Mouse (Mus musculus) gastrocnemius, postnatal 4 days (tissue): ENCODE results near the gene Hoxd3. TPM values are rescaled to one million over a fixed set of nuclear protein-coding genes. Genes with fewer than 3 reads are reported as not detected.

ENCODE experiments used
- DNase-seq, 2 experiments: peaks; one replicate each; pipeline ENCODE4 v3.0.0; 2021 to 2022; ENCODE audit warnings: low spot score in 2 of 2, mixed read lengths in 2 of 2
- total RNA-seq, 2 experiments: library from RNA; stranded (reverse); gene quantifications; 2 replicates each; pipeline ENCODE4 v1.2.3; 2021

The Hoxd3 gene
- total RNA-seq, 2 experiments from 2014 or later, result 0.12 TPM; not detected in 1

DNA sequence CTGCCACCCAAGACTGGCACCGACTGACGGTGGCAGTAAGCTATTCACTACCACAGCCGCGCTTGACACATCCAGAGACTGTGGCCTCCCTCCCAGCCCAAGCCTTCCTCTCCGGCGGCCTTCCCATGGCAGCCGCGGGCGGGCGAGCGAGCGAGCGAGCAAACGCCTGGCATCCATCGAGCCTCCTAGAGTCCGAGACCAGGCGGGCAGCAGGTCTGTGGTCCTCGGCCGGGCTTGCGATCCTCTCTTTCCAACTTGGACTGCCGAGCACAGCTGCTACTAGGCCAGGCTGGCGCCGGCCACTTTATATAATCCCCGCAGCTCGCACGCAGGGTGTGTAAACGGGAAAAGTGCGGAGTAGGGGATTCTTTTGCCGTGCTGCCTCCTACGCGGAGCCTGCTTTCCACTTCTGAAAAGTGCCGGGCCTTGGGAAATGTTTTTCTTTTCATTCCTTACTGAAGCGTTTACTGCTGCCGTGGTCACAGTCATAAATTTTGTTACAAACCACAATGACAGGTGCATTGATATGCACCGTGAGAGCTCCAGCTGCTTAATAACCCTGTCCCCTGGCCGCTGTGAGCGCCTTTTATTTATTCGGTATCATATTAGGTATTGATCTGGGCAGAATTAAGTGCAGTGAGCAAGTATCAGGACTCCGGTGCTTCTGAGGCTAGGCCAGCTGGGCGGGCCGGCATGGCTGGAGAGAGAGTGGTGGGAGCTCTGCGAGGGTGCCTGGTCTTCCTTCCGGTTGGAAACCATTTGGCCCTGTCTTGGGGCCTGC lies 28.8 kb downstream of the Hoxd3 start:
- peak in 1 of 2 experiments; percentile 22 for DNase-seq

DNA sequence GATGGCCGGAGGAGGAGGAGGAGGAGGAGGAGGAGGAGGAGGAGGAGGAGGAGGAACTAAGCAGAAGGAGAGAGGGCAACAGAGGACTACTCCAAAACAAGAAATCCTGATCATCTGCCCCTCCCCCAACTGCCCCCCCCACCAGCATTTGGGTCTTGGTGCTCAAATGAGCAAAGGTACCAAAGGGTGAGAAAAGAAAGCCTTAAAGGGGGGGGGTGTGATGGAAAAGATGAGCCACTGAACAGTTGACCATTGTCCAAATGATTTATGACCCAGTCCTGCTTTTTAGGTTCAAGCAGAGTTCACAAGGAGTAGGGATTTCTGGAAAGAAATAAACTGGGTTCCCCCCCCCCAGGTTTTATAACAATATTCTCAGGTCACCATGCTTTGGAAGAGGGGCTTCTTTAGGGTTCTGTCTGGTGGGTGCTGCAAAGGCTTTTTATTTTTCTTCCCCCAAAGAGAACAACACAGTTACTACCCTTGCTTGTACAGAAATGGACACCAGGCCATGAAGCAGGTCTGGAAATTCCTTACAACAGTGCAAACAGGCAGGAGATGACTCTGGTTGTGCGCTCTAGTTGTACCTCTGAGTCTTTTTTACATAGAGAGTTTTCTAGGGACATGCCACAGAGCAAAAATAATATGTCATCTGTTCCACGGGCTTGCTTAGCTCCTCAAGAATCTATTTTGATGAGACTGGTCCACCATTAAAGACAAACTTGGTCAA lies 29.7 kb downstream of the Hoxd3 start:
- no peak for DNase-seq

DNA sequence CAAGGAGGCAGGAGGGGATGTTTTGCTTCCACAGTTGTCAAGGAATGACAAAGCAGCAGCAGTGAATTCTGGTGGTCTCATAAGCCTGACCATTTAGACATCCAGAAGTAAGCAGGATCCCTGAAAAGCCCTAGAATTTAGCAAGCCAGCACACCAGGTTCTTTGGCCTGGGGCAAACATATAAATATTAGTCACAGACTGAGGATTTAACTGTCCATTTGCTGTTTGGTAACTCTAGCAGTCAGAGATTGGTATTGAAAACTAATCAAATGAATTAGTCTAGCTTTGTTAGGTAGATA lies 30.2 kb downstream of the Hoxd3 start:
- DNase-seq, result no peak

DNA sequence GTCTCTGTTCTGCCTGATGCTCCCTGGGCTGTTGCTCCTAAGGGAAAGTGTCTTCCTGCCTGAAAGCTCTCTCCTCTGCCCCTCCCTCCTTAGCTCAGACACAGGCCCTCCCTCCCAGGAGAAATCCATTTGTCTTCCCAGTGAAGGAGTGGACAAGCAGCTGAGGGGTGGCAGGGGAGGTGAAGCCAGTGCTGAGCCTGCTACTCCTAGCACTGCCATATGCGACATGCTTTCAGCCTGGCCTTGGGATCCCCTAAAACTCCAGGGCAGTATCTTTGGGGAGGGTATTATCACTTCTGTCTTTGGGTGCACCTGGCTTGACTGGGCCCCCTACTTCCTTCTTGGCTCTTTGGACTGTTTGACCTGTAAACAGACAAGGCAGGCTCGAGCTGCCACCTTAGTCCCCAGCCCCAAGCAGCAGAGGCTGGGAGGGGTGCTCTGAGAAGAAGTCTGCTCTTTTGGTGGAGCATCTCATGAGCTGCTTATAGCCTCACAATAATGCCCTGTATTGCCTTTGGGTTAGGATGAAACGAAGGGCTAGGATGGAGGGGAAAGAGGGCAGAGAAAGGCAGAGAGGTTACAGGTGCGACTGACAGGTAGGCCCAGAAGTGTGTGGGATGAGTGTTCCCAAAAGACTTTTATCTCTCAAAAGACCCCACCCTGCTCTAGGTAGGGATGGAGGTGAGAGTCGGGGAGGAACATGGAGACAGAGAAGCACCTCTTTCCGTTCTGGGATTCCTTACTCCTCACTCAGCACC lies 34.0 kb downstream of the Hoxd3 start:
- peak in 1 of 2 experiments; percentile 9 for DNase-seq

DNA sequence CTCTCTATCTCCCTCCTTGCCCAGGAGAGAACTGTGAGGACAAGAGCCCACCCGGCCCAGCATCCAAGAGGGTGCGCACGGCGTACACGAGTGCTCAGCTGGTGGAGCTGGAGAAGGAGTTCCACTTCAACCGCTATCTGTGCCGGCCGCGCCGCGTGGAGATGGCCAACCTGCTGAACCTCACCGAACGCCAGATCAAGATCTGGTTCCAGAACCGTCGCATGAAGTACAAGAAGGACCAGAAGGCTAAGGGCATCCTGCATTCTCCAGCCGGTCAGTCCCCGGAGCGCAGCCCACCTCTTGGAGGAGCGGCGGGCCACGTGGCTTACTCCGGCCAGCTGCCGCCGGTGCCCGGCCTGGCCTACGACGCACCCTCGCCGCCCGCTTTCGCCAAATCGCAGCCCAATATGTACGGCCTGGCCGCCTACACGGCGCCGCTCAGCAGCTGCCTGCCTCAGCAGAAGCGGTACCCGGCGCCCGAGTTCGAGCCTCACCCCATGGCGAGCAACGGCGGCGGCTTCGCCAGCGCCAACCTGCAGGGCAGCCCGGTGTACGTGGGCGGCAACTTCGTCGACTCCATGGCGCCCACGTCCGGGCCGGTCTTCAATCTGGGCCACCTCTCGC lies 34.7 kb downstream of the Hoxd3 start:
- peak in 1 of 2 experiments; percentile 9 for DNase-seq

DNA sequence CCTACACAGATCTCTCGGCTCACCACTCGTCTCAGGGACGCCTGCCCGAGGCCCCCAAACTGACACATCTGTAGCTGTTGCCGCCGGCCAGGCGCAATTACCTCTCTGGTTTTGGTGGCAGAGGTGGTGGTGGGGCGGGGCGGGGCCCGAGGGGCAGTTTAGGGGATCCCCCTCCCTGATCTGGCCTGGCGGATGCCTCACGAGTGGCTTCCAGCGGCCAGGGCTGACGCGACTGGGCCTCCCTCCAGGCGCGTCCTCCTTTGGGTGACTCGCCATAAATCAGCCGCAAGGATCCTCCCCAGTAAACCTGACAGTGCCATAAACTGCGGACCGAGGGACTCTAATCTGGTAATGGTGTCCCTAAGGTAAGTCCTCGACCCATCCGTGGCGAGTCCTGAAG lies 35.3 kb downstream of the Hoxd3 start:
- DNase-seq, result no peak

DNA sequence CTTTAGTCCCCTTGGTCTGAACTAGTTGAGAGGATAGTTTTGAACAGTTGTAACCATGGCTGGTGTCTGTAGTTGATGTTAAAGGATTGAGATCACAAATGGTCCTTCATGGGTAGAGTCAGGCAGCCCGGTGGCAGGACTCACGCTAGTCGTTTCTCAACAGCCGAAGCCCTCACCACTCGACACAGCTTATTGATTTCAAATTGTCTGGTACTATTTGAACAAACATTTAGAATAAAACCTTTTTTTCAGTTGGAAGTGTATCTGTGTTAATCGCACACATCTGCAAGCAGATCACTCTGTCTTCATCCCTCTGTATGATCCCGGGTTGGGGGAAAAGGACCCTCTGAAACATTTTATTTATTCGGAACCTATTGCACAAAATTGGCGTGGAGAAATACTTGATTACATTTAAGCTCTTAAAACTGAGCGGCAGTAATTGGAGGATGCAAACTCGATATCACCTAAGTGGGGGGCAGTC lies 36.0 kb downstream of the Hoxd3 start:
- DNase-seq, result no peak

DNA sequence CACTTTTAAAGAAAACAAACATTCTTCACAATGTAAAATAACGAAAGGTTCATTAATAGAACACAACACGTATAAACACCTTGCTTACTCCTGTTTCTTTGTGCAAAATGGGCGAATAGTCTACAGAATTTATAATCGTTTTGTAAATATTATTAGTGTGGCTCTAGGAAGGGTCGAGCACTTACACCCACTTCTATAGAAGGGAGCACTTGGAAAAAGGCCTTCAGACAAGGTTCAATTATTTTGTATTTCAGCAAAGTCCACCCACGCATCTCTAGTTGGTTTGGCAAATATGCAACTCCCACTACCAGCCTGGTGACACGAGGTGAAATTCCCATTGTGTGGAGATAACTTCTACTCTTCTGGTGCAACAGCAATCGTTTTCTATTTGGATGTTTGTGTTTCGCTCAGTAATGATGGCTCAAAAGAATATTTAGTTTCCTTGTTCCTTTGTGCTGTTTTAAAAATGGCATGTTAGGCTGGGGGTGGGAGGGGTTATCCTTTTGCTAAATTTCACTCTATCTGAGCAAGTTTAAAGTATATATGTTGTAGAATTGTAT lies 36.8 kb downstream of the Hoxd3 start:
- no peak for DNase-seq

DNA sequence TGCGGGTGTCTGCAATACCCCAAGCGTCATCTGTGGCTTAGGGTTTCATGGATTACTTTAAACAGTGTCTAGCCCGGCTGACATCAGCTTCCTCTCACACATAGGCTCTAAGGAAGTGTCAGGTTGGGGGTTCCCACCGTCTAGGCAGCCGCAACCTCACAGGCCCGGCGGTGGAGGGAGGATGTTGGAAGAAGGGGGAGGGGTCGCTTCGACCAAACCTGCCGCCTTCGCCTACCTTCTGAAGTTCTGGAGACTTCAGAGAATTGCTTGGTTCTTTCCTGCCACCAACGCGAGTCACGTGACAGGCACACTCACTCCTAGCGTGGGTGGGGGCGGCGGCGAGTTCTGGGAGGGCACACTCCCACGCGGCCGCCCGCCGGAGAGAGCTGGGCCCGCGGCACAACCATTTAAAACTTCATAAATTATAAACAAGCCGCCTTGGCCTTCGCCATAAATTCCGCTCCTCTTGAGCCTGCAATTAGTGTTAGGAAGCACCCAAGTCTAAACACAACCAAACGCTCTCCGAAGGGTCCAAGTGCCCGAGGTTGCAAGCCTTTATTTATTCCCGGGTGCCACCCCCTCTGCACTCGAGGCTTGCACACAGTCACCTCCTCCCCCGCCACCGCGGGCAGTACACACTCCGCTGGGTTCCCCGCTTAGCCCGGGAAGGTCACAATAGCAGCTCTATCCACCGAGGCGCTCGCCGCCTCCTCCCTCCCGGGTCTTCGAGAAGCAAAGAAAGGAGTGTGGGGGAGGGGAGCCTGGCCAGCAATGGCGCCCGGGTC lies 37.8 kb downstream of the Hoxd3 start:
- DNase-seq, result peak in 1 of 2 experiments; percentile 50

DNA sequence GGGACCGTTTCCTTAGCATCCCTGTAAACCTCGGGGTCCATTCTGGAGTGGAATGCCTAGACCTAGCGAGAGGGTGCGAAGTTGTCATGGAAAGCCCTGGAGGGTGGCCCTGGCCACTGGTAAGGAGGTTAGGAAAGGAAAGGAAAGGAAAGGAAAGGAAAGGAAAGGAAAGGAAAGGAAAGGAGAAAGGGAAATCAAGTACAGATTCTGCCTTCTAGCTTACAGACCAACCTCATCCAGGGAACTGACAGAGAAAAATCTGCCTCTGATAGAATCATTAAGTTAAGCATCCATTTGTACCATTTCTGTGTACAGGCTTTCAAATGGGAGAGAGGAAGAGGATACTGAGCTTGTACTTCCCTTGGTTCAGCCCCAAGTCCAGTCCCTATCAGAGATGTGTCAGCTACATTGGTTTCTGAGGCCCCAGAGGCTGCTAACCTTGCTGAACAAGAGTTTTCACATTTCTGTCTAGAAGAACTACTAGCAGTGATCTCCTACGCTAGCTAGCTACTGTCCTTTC lies 39.1 kb downstream of the Hoxd3 start:
- DNase-seq, result no peak

DNA sequence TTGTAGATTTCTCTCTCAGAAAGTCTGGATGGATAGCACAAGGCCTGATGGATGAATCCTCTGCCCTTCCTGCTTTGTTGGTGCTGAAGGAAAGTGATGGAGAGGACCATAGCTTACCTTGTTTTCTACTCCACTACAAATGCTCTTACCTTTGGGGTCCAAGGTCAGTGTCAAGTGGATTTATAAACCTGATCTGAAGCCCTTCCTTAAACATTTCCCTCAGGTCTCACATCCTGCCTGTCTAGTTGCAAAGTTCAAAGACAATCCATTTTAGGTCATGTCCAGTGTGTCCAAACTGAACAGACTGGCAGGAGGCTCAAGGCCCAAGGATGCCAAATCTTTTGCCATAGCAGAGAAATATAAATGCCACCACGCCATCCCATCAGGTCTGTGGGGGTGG lies 40.1 kb downstream of the Hoxd3 start:
- no peak for DNase-seq

DNA sequence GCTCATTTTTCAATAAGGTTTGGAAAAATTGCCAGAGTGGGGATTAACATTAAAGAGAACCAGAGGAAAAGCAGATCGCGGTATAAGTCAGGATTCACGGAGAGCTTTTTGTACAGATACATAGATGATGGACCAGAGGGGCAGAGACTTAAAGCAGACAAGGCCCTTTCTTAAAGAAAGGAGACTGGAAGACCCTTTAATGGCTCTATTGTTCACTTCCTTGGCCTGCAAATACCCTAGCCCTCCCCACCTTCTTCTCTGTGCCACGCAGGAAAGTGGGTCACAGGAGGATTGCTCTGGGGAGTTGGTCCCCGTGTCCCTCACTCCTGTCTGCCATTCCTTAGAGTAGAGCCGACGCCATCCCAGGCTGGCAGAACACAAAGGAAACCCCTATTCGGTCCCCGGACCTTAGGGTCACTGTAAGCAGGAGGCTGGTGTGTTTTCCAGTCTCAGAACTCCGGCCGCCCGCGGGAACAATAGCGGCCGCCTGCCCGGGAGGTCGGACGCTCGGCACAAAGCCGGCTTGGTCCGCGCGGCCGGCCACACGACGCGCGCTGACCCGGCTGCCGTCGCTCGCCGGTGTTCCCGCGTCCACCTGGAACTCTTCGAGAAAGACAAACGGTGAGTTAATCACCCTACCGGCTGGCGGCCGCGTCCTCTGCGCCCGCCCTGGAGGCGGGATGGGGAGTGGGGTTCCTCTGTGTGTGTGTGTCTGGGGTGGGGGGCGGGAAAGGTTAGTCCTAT lies 40.9 kb downstream of the Hoxd3 start:
- no peak for DNase-seq

DNA sequence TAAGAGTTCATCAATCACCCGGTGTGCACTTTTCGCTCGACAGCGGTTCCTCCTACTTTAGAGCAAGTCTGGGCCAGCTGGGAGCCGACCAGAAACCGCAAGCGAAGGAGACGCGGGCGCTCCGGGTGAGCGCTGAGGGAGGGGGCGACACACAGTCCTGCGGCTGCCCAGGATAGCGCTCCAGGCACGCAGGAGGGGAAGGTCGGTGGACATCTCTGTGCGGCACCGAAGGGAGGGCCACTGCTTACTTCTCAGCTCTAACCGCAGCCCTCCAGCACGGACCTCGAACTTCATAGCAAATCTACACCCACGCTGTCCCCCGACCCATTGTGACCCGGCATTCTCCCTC lies 41.4 kb downstream of the Hoxd3 start:
- no peak for DNase-seq

DNA sequence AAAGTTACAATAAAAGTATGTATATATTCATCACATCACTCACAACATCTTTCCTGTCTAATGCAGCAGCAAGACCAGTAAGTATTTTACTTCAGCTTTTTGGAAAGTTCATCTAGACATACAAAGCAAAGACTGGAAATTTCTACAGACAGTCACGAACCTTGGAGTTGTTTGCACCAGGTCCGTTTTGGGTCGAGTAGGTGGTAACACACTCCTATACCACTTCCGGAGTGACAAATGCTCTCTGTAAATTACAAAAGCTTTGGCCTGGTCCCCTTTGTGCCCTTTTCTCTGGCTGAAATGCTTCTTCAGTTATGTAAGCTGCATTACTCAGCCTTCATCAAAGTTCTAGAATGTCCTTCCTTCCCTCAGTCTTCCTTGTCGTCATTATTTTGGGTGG lies 42.0 kb downstream of the Hoxd3 start:
- DNase-seq, result no peak

DNA sequence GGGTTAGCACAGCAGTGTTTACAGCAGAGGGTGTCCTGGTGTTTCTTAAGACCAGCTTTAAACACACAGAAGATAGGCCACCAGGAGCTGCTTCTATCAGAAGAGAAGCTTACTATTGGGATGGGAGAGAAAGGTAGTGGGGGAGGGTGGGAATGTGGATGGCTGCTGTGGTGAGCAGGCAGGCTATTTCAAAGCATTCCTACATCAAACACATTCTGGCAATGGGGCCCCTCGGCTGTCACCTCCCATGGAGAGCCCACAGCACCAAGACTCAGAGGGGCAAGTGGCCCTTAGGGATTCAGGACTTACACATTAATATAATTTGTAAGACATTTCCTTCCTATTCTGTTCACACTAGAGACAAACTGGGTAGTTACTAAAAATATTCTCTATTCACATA lies 48.4 kb downstream of the Hoxd3 start:
- no peak for DNase-seq

DNA sequence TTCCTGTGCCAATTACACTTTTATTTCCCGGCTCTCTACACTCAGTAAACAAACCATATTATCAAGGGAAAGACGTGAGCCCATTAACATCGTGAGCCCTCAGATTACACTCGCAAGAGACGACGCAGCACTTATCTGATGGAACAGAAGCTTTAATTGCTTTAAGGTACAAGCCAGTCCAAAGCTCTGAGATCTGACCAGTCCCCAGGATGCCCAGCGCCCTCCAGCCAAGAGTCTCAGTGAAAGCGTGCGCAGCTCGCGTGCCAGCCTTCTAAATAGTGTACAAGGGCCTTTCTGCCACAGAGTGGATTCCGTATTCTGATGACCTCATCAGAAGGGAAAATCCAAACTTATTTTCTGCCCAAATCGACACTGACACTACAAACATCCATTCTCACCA lies 50.2 kb downstream of the Hoxd3 start:
- no peak for DNase-seq

DNA sequence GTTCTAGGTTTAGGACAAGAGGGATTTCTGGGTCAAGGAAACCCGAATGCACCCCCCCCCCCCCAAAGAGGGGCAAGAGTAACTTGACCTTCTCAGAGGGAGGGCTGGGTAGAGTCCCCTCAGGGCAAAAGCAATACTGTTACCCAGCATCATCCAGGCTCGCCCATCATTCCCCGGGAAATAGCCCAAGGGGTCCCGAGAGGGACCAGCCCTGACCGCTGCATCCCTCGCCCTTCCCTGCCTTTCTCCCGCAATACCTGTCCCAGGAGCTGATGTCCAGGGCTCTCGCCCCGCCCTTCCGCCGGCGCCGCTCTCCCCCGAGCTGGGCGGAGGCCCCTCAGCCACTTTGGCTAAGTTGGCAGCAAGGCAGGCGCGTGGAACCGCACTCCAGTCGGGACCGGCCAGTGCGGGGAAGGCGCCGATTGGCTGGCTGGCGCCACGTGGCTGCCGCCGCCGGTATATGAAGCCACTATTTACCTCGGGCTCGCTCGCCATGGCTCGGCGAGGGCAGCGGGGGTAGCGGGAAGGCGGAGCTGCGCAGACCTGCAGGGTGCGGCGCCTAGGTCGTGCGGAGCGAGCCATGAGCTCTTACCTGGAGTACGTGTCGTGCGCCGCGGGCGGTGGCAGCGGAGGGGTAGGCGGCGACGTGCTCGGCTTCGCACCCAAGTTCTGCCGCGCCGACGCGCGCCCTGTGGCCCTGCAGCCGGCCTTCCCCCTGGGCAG lies 51.0 kb downstream of the Hoxd3 start, which contains the start of gene Hoxd1:
Gene Hoxd1 (plus strand): TSS at position 459 of the 723 bp plus-strand sequence.
- DNase-seq, result peak in 1 of 2 experiments; percentile 36

DNA sequence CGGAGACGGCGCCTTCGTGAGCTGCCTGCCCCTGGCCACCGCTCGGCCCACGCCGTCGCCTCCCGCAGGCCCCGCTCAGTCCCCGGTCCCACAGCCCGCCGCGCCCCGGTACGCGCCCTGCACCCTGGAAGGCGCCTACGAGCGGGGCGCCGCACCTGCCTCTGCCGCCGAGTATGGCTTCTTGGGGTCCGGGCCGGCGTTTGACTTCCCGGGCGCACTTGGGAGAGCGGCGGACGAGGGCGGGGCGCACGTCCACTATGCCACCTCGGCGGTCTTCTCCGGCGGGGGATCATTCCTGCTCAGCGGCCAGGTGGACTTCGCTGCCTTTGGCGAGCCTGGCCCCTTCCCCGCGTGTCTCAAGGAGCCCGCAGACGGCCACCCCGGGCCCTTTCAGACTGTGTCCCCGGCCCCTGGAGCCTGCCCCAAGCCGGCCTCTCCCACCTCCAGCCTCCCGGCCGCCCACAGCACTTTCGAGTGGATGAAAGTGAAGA lies 51.6 kb downstream of the Hoxd3 start:
- no peak for DNase-seq

DNA sequence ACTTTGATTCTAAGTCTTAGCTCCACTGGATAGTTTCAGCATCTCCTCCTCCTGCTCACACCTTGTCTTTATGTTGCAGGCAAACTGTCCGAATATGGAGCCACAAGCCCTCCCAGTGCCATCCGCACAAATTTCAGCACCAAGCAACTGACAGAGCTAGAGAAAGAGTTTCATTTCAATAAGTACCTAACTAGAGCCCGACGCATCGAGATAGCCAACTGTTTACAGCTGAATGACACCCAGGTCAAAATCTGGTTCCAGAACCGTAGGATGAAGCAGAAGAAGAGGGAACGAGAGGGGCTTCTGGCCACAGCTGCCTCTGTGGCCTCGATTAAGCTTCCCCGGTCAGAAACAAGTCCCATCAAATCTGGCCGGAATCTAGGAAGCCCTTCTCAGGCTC lies 52.2 kb downstream of the Hoxd3 start:
- DNase-seq, result no peak
